Mouse (Mus musculus): ENCODE results near the gene Hddc3.

- TF ChIP-seq CTCF (conservative IDR thresholded peaks at IDR 0.05; ENCODE audit: low read length) = no peak
- TF ChIP-seq NANOG (IDR thresholded peaks at IDR 0.05; ENCODE audit: borderline replicate concordance, low read length) = no peak
- no peak for TF ChIP-seq POU5F1 (IDR thresholded peaks at IDR 0.05; ENCODE audit: borderline replicate concordance, low read length)
These were observed 49.2 kb downstream of the Hddc3 start for GRCm38 (mm10) chr7:80392119-80392518.
